Mouse (Mus musculus): ENCODE measurements at regions not wholly inside any gene's neighbourhood (a gene's known extent, or its start where the extent isn't known, plus 50 kb on each side); places are given as distances from the start of the nearest gene placed in this dataset.

DNA sequence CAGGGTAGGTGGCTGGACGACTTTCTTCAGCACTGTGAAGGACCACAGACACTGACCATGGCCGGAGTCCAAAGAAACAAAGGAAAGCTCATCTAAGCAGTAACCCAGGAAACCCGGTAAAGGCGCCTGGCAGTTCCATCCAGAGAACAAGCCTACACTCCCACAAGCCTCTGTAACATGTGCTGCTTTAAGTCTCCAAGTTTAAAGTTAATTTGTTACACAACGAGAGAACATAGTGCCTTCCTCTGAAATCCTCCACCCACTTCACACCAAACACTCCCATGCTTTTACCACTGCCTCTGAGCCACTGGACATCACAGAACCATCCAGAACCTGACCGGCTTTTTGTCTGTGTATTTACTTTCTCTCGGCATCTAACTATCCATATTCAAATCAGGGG, 416.0 kb downstream of the Atp23 start:
- no peak for DNase-seq (ENCODE audit: low spot score)

DNA sequence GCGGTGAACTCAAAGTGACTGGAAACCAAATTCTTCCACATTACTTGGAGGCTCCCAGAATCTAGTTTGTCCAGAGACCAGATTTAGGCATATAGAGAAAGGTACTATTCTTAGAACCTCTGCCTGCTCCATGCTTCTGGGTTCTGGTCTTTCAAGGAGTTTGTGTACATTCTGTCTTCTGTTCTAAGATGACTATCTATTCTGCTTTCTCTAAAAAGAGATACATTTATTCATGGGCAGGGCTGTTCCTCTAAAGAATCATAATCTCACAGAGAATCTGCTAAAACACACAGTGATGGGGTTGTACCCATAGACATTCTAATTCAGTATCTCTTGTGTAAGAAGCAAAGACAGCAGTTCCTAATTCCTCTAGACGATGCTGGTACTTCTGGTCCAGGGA, 417.7 kb downstream of the Atp23 start:
- no peak for DNase-seq (ENCODE audit: low spot score)

DNA sequence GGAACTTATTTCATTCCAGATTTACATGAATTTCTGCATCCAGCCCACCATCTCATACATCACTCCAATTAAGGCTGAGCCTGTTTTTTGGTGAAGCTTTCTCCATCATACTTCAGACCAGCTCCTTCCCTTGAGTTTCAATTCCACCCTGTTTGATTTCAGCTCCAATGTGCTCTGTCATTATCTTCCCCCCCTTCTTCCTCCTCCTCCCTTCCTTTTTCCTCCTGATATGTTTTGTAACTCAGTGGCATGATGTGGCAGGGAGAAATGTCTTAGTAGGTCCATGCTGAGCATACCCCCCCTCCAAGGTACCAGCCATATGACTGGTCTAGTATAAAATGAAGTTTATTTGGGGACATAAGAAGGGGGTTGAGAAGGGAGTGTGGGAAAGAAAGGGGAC, 420.8 kb downstream of the Atp23 start:
- DNase-seq (ENCODE audit: low spot score), result no peak

DNA sequence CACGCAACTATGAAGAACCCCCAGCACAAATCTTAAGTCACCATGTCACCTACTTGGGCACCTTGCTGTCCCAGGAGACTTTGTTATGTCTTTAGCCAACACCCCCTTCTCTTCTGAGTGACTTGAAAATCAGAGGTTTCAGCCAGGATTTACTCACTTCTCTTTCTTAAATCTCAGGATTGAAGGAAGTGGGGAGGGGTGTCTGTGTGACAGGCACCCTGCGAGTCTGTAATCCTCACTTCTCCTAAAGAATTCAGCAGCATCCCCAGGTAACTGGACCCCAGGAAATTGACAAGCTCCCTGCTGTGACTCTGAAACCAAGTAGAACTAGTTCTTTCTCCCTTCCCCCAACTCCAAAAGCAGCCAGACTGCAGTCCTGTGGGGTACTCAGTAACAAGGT, 421.4 kb downstream of the Atp23 start:
- DNase-seq (ENCODE audit: low spot score), result no peak

DNA sequence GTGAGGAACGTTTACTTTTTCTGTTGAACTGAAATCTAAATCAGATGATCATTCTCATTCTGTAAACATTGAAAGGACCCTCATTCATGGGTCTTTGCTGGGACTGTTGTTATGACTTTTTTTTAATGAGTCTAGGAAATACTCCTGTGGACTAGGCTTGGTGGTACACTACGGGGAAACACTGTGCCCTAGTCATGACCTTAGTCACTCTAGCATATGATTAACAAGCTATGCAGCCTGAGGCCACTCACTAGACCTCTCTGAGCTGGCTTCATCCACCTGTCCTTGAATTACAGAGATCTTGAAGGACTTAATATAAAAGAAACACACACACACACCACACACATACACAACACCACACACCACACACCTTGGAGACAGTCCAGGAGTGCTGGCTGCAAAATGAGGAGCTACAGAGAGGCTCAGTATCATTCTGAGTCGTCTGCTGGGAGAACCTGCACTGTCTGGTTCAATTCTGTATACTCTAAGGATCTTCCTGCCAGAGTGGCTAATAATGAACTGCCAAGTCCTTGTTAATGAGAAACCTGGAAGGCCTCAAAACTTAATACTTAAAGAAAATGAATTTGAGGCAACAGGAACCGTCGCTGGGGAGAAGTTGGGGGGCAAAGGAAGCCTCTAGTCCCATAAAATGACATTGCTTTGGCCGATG, 428.0 kb downstream of the Atp23 start:
- DNase-seq (ENCODE audit: low spot score), result no peak

DNA sequence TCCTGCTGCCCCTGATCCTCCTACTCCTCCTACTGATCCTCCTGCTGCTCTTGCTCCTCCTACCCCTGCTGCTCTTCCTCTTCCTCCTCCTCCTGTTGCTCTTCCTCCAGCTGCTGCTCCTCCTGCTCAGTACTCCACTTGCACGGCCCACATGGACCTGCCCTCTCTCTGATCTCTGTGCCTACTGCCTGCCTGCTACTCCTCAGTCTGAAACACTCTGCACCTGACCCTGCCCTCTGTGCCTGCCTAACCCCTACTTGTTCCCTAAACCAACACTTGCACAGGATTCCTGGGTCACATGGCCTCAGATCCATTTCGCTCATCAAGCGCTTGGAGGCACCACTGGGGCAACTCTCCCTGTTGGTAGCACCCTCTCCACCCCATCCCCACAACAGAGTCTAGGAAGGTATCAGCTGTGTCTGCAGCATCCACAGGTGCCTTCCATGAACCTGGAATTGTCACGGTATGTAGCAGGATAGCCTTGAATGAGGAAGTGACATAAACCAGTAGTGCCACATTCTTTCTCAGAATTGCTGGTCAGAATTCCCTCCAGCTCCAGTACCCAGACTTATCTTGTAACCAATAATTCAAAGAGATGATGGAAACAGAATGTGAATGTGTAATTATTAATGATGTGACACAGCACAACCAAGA, 430.2 kb downstream of the Atp23 start:
- DNase-seq (ENCODE audit: low spot score), result no peak

DNA sequence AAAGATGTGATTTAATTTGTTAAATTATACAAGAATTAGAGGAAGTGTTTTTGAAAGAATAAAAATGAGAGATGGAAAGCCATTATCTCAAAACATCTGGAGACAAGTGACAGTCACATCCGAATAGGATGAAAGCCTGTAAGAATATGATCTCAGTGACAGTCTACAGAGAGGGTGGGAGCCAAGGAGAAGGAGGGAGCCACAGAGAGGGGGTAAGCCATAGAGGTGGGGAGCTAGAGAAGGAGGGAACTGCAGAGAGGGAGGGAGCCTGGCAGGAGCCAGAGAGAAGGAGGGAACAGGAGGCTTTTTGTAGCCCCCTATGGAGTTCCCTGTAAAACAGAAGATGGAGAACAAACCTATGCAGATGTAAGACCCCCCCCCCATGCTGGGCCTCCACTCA, 438.4 kb downstream of the Atp23 start:
- no peak for DNase-seq (ENCODE audit: low spot score)

DNA sequence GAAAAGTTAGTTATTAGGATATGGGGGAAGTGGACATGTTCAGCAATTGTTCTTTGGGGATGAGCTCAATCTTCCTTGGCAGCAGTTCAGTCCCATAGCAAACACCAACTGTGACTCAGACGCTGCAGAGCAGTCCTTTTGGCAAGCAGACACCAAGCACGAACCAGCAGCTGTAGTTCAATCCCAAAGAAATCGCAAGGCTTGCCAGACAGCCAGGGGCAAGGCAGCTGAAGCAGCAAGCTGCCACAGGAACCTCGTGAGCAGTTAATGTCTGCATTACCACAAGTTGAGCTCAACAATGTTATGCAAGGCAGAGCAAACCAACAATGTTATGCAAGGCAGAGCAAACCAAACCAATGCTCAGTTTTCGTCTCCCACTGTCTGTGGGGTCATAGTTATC, 442.6 kb downstream of the Atp23 start:
- DNase-seq (ENCODE audit: low spot score), result no peak

DNA sequence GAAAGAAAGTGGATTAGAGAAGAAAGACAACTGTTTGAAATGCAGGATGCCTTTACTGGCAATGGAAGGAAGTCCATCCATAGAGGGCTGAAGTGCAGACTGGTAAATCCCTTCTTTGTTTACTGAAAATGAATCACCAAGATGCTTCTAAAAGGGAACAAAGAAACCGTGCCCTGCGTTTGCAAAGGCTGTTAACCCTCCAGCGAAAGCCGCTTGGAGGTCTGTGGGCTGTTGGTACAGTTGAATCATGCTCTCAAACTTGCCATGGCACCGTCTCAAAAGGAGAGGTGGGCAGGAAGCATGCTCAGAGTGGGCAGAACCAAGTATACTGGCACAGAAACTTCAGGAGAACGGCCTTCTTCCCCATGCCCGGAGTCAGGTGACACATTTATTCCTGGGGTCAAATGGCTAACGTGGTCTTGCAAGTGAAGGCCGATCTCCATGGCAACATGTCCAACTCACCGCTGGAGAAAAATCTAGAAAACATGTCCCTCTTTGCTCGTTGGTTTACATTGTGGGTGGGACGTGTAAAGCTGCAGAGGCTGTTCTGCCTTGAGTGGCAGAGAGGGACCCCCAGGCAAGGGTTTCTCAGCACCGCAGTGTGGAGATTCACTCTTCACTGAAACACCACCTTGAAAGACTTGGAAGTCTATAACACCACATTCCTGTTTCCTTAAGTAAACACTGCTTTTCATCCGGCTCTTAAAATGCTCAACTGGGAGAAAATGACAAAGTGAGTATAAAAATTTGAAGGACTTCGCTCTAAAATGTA, 448.2 kb downstream of the Atp23 start:
- no peak for DNase-seq (ENCODE audit: low spot score)

DNA sequence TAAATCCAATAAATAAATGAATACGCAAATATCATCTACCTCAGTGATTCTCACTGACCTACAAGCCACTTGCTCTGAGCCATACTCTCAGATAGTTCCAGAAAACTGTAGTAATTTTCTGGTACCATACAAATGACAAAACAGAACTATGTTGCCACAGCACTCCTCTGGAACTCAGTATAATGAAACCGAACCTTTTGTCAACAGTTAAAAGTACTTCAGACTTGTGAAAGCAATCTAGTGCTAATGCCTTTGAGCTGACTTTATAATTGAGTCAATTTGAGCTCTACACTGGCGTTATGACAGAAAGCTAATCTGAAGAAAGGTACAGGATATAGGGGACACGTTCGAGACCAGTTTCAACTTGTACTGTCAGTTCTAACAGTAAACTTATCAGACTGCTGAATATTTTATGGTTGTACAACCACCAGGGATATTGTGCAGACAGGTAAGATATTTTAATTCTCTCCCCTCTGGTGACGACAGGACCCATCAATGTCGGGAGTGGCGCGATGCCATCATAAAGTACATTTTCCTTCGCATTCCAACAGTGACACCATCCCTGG, 449.0 kb downstream of the Atp23 start:
- DNase-seq (ENCODE audit: low spot score), result no peak

DNA sequence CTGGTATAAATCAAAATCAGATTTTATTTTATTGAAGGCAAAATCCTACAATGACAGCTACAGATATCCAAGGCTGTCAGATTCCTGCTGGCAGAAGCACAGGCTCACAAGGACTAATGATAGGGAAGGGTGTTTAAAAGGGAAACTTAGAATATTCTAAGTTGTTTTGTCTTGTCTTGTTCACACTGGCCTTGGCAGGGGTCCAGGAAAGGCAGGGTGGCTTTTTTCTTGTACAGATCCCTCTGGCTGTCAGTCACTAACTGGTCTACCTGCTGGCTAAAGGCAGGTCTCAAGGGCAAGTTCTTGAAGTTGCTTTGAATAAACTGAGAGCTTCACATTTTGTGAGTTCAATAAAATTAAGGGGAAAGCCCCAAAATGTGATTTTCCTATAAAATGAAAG, 465.3 kb downstream of the Lrig3 start:
- no peak for DNase-seq (ENCODE audit: low spot score)

DNA sequence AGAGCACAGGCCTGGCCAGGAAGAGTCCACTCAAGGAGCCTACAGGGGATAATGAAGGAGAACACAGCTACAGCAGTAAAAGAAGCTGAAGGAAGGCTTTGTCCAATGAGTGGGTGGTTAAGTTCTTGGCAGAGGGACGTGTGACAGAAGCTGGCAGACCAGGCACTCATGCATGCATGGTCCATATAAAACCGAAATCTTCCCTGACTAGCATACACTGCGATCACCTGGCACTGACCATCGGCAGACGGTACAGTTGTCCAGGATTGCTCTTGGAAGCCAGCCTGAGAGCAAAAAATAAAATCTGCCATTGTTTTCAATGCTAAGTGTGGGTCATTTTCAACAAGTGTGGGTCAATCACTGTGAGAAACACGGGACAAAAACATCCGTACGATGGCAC, 464.4 kb downstream of the Lrig3 start:
- DNase-seq (ENCODE audit: low spot score), result no peak

DNA sequence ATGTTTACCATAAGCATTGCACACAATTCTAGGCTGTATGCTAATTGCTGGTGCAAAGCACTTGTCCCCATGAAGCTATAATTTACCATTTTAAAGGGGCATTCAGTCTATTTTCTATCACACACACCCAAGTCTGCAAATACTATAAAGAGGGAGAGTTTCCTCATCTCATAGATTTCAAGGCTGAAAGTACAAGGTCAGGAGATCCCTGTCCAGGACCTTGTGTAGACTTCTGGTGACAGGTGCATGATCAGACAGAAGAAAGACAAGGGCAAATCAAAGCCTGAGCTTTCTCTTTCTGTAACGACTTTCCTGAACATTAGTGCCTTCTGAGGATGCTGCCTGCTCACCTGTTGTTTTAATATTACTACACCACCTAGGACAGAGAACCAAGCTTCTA, 463.5 kb downstream of the Lrig3 start:
- DNase-seq (ENCODE audit: low spot score), result no peak

DNA sequence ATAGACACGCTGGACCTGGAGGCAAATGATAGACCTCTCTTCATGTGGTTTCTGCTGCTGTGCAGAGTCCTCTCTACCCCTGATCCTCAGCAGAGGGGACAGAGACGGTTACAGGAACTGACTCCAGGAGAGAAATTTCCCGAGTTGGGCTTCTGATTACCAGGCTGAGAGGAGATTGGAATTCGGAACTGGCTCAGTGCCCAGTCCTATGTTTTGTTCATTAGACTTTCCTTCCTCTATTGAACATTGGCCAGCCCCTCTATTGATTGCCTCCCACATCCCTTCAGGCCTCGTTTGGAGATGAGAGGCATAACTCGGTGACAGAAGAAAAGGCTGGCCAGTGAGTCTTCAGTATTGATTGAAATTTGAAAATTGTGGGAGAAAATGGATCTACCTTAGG, 456.1 kb downstream of the Lrig3 start:
- no peak for DNase-seq (ENCODE audit: low spot score)

DNA sequence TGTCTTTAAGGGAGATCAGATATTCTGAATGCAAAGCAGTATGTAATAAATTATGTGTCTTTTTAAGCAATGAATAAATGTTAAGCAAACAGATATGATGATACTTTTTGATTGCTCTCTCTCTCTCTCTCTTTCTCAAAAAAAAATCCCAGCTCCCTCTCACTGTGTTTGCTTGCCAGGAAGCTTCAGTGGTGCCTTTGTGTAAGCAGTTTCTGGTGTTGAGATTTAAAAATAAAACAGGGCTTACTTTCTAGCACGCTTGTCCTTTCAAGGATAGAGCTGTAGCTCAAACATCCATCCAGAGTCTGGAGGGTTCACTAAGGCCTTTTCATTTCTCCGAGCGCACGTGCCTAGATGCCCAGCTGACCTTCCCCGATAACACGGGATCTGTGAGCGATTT, 447.8 kb downstream of the Lrig3 start:
- DNase-seq (ENCODE audit: low spot score), result no peak

DNA sequence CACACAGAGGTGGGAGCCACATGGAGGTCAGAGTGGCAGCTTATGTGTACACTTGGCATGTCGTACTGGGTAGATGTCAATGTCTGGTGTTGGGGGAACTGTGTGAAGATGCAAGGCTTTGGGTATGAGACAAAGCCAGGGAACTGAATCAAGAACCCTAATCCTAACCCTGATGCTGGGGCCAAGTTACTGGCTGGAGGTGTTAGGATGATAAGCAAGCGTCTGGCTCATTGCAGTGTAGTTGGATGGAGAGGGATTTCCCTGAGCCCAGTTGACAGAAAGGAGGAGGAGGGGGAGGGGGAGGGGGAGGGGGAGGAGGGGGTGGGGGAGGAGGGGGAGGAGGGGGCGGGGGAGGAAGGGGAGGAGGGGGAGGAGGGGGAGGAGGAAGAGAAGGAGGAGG, 426.3 kb downstream of the Lrig3 start:
- no peak for DNase-seq (ENCODE audit: low spot score)

DNA sequence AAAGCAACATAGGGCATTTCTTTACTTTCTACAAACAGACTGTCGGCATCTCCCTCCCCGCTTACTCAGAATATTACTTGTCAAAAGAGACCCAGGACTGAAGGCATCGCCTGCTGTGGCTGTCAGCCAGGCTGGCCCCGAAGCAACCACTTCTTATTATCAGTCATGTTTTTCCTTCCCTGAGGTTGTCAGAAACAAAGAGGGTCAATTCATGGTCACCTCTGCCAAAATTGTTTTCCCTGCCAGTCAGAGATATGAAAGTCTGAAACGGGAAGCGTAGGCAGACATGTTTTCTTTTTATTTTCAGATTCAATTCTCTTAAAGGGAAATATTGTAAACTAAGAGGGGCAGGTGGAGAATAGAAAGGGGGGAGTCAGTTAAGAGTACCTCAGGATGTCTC, 425.8 kb downstream of the Lrig3 start:
- DNase-seq (ENCODE audit: low spot score), result no peak

DNA sequence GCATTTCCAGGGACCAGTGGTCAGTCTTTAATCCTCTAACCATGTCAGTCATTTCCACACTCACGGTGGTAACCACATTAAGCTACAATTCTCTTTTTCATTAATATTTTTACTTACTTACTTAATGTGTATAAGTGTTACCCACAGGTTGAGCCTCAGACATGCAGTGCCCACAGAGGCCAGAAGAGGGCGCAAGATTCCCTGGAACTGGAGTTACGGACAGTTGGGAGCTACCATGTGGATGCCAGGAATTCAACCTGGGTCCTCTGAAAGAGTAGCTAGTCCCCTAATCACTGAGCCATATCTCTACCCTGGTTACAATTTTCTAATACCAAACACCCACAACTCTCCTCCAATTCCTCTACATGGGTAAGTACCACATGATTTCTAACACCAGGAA, 420.5 kb downstream of the Lrig3 start:
- DNase-seq (ENCODE audit: low spot score), result no peak

DNA sequence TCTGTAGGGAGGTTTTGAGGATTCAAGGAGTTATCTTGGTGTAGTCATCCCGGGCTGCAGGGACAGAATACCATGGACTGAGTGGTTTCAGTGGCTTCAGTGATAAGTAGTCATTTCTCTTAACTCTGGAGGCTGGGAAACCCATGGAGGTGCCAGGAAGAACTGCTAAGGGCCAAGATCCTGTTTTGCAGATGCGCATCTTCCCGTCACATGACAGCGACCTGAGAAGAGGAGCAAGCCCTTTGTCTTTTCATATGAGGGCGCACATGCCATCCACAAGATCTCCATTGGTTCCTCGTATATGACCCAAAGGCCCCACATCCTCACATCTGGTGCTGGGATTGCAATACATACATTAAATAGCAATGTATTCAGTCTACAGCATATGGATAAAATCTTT, 419.7 kb downstream of the Lrig3 start:
- no peak for DNase-seq (ENCODE audit: low spot score)

DNA sequence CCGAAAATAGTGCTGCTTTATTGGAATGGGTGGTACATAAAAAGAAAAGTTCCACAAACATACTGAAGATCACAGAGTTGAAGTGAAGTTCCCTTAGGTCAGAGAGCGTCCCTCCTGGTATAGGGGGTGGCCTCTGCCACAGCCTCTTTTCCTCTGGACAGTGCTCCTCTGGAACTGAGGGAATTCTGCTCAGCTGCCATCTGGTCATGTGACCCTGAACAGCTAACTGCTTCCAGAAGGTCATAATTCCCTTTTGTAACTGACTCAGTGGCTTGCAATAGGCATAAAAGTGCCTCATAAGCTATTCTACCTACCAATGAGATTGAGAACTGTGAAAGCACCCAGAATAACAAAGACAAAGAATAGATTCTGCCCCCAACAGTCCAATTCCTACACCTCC, 414.4 kb downstream of the Lrig3 start:
- no peak for DNase-seq (ENCODE audit: low spot score)

DNA sequence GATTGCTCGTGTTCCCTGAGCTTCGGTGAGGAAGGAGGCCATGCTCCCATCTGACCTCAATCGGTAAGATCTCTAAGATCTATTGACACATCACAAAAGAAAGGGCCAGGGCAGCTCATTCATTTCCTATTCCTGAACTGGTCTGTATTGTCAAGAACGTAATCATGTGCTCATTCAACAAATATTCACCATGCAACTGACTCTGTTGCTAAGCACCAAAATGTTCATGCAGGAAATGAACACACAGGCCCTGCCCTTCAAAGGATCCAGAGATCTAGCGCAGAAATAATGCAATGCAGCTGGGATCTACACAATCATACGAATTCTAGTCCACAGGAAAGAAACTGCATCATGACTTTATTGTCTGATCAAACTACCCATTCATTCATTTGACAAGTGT, 413.3 kb downstream of the Lrig3 start:
- DNase-seq (ENCODE audit: low spot score), result no peak

DNA sequence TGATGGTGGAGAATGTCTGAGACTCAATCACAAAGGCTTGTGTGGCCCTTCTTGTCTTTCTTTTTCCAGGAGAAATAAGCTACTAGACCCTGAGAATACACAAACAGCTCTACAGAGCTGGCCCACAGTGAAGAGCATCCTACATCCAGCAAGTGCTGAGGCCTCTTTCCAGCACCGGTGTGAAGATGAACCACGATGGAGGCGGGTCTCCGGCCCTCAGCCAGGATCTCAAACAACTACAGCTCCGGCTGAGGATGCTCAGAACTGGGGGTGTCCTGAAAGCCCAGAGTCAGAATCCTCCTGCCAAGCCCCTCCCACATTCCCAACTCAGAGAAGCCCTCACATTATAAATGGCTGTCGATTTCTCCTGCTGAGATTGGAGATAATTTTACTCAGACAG, 407.9 kb downstream of the Lrig3 start:
- no peak for DNase-seq (ENCODE audit: low spot score)

DNA sequence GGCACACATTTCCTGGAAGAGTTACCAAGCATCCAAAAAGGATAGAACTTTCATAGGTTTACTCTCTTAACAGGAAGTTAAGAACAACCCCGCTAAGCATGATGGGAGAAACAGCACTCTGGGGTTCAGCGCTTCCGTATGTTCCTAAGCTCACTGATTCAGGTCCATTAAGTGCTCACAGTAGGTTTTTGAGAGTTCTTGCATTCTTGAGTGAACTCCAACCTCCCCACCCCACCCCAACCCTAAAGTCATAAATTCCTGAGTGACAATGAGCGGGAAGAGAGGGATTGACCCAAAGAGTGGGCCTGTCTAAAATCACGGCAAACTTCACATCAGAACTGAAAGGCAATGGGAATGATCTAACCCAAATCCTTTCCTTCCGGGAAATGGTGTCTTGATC, 405.9 kb downstream of the Lrig3 start:
- DNase-seq (ENCODE audit: low spot score), result no peak
